Mouse (Mus musculus): Measurements from ENCODE around the gene Majin. TPM values are rescaled to one million over a fixed set of nuclear protein-coding genes. Genes with fewer than 3 reads are reported as not detected.

Majin gene
- polyA plus RNA-seq, 1 experiment from 2014 or later = not detected

GRCm38 (mm10) chr19:6260946-6261345, 76.8 kb downstream of the Majin start:
- no peak overlapping the region for H3K4me3 ChIP-seq (ENCODE audit: low read depth, low read length)
- peaks cover 58% of the 10 kb centered on the region for H3K36me3 ChIP-seq (ENCODE audit: insufficient read depth)
- H3K9me3 ChIP-seq (ENCODE audit: low read depth, low read length) = no peaks in the 10 kb centered on the region
- no peak overlapping the region for H3K27ac ChIP-seq (ENCODE audit: low read depth)
- no peaks in the 10 kb centered on the region for H3K27me3 ChIP-seq (ENCODE audit: insufficient read depth, low read length)
- ATAC-seq (ENCODE audit: insufficient read depth) = no peak
- no peaks in the 10 kb centered on the region for H3K4me1 ChIP-seq (ENCODE audit: insufficient read depth)
- DNase-seq = no peak
- peak; percentile 51 for TF ChIP-seq CTCF (IDR thresholded peaks at IDR 0.05; ENCODE audit: low read depth)
- no peak overlapping the region for H3K4me2 ChIP-seq
- WGBS = 77% methylated on average over 4 of the region's 4 CpGs
- no peak overlapping the region for H3K9ac ChIP-seq

DNA sequence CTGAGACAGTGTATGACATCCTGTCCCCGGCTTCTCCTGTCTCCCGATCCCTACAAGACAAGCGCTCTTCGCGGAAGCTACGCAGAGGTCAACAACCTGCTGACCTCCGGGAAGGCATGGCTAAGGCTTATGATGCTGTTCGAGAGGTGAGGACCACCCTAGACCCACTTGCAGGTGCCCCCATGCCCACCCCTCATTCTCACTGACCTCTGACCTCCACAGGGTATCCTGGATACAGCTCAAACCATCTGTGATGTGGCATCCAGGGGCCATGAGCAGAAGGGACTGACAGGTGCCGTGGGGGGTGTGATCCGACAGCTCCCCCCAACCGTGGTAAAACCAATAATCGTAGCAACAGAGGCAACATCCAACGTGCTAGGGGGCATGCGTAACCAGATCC, 77.2 kb downstream of the Majin start:
- H3K4me2 ChIP-seq = no peak overlapping the region
- 93% methylated on average over 14 of the region's 14 CpGs for WGBS
- no peak for ATAC-seq (ENCODE audit: insufficient read depth)
- no peak overlapping the region for H3K4me3 ChIP-seq (ENCODE audit: low read depth, low read length)
- no peak for DNase-seq
- H3K27me3 ChIP-seq (ENCODE audit: insufficient read depth, low read length) = no peaks in the 10 kb centered on the region
- H3K9ac ChIP-seq = no peak overlapping the region
- H3K4me1 ChIP-seq (ENCODE audit: insufficient read depth) = no peaks in the 10 kb centered on the region
- TF ChIP-seq CTCF (IDR thresholded peaks at IDR 0.05; ENCODE audit: low read depth) = no peak
- peaks cover 54% of the 10 kb centered on the region for H3K36me3 ChIP-seq (ENCODE audit: insufficient read depth)
- H3K9me3 ChIP-seq (ENCODE audit: low read depth, low read length) = no peaks in the 10 kb centered on the region
- H3K27ac ChIP-seq (ENCODE audit: low read depth) = no peak overlapping the region

DNA sequence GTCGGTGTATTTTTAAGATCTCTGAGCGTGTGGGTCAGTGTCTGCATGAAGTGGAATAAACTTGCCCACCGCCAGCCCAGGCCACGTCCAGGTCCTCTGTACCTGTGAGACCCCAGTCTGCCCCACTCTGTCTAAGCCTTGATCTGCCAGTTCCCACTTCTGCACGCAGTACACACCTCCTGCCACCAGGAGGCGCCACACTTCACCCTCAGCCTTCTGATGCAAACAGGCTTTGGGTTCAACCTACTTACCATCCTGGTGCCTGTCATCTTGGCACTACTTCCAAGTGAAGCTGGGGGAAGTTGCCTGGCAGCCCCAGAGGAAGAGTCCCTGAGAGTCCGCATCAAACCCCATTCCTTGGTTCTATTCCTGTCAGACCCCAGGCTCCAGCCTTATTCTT, 78.0 kb downstream of the Majin start:
- DNase-seq = peak; percentile 75
- peak; percentile 95 for TF ChIP-seq CTCF (IDR thresholded peaks at IDR 0.05; ENCODE audit: low read depth)

GRCm38 (mm10) chr19:6262839-6263433, 78.7 kb downstream of the Majin start:
- ATAC-seq (ENCODE audit: insufficient read depth) = no peak

More for the DNA sequence above, 78.0 kb downstream of the Majin start:
- H3K4me2 ChIP-seq = no peak overlapping the region
- no peak overlapping the region for H3K4me3 ChIP-seq (ENCODE audit: low read depth, low read length)
- 0 out of 2 replicates have a peak, but pooled peaks have one; percentile 25 for ATAC-seq (ENCODE audit: insufficient read depth)
- no peak overlapping the region for H3K27ac ChIP-seq (ENCODE audit: low read depth)
- no peaks in the 10 kb centered on the region for H3K27me3 ChIP-seq (ENCODE audit: insufficient read depth, low read length)
- no peaks in the 10 kb centered on the region for H3K4me1 ChIP-seq (ENCODE audit: insufficient read depth)
- H3K9me3 ChIP-seq (ENCODE audit: low read depth, low read length) = no peaks in the 10 kb centered on the region
- WGBS = 56% methylated on average over 7 of the region's 7 CpGs
- no peak overlapping the region for H3K9ac ChIP-seq
- H3K36me3 ChIP-seq (ENCODE audit: insufficient read depth) = peaks cover 45% of the 10 kb centered on the region

DNA sequence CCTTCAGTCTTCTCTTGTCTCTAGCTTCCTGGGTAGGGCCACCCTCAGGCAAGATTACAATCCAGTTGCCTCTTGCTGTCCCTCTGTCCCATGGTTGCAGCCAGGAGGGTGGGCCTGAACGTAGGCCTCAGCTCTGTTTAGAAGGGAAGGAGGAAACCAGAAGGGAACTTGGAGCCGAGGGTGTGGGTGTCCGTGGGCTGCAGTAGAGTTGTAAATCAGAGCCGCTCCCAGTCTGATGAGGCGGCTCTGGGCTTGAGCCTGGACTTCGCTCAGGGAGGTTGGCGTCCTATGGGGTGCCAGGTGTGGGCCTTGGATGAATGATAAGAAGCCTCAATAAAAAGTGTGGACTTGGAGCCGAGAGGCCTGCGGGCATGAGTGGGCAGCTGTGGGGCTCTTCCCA, 80.0 kb downstream of the Majin start:
- H3K4me3 ChIP-seq (ENCODE audit: low read depth, low read length) = no peak overlapping the region
- H3K4me2 ChIP-seq = no peak overlapping the region
- no peaks in the 10 kb centered on the region for H3K4me1 ChIP-seq (ENCODE audit: insufficient read depth)
- no peak overlapping the region for H3K9ac ChIP-seq
- H3K36me3 ChIP-seq (ENCODE audit: insufficient read depth) = peaks cover 25% of the 10 kb centered on the region
- DNase-seq (no peak), ATAC-seq (ENCODE audit: insufficient read depth) (no peak)
- no peaks in the 10 kb centered on the region for H3K27me3 ChIP-seq (ENCODE audit: insufficient read depth, low read length)
- no peak for TF ChIP-seq CTCF (IDR thresholded peaks at IDR 0.05; ENCODE audit: low read depth)
- H3K27ac ChIP-seq (ENCODE audit: low read depth) = no peak overlapping the region
- H3K9me3 ChIP-seq (ENCODE audit: low read depth, low read length) = no peaks in the 10 kb centered on the region
- 69% methylated on average over 9 of the region's 9 CpGs for WGBS

More at GRCm38 (mm10) chr19:6262839-6263433, 78.7 kb downstream of the Majin start:
- no peaks in the 10 kb centered on the region for H3K4me1 ChIP-seq (ENCODE audit: insufficient read depth)
- H3K4me3 ChIP-seq (ENCODE audit: low read depth, low read length) = no peak overlapping the region
- H3K4me2 ChIP-seq = no peak overlapping the region
- H3K27me3 ChIP-seq (ENCODE audit: insufficient read depth, low read length) = no peaks in the 10 kb centered on the region
- peaks cover 38% of the 10 kb centered on the region for H3K36me3 ChIP-seq (ENCODE audit: insufficient read depth)
- no peak for DNase-seq
- no peak for TF ChIP-seq CTCF (IDR thresholded peaks at IDR 0.05; ENCODE audit: low read depth)
- no peak overlapping the region for H3K27ac ChIP-seq (ENCODE audit: low read depth)
- WGBS = 77% methylated on average over 8 of the region's 8 CpGs
- H3K9me3 ChIP-seq (ENCODE audit: low read depth, low read length) = no peaks in the 10 kb centered on the region
- no peak overlapping the region for H3K9ac ChIP-seq

DNA sequence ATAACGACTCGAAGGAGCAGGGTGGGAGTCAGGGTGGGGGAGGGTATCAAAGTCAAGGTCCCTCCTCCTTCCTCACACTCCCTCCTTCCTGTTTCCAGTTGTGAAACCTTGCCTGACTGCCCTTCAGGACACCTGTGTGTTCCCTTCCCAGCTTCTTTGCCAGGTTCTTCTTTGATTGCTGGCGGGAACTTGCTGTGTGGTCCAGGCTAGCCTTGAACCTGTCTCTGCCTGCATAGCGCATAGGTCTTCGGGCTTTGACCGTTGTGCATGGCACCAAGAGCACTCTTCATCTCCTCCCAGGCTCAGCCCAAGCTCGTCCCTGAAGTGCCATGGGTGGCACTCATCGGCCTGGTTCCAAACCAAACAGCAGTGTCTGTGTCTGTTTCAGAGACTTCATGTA, 80.8 kb downstream of the Majin start:
- Histone ChIP-seq H3K27me3 (ENCODE audit: insufficient read depth, low read length) (no peaks in the 10 kb centered on the region), H3K9me3 (ENCODE audit: low read depth, low read length) (no peaks in the 10 kb centered on the region), H3K4me2 (no peak overlapping the region), H3K4me3 (ENCODE audit: low read depth, low read length) (no peak overlapping the region), H3K4me1 (ENCODE audit: insufficient read depth) (no peaks in the 10 kb centered on the region), H3K9ac (no peak overlapping the region), H3K27ac (ENCODE audit: low read depth) (no peak overlapping the region), H3K36me3 (ENCODE audit: insufficient read depth) (peaks cover 22% of the 10 kb centered on the region)
- ATAC-seq (ENCODE audit: insufficient read depth) (no peak), DNase-seq (no peak)
- WGBS = 72% methylated on average over 8 of the region's 8 CpGs
- TF ChIP-seq CTCF (IDR thresholded peaks at IDR 0.05; ENCODE audit: low read depth) = no peak

DNA sequence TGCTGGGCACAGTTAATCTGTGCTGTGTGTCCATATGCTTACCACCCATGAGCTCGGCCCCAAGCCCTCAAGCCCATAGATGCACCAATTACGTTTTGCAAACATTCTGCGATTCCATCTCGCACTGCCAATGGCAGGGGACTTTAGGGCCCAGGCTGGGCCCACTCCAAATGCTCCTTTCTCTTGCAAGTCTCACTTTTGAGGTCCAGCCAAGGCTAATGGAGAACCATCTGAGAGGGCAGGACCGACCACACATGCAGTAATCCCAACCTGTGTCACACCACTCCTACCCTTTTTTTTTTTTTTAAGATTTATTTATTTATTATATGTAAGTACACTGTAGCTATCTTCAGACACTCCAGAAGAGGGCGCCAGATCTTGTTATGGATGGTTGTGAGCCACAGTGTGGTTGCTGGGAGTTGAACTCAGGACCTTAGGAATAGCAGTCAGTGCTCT, 81.6 kb downstream of the Majin start:
- Histone ChIP-seq H3K4me1 (ENCODE audit: insufficient read depth) (no peaks in the 10 kb centered on the region), H3K27ac (ENCODE audit: low read depth) (no peak overlapping the region), H3K27me3 (ENCODE audit: insufficient read depth, low read length) (no peaks in the 10 kb centered on the region), H3K4me3 (ENCODE audit: low read depth, low read length) (no peak overlapping the region), H3K36me3 (ENCODE audit: insufficient read depth) (peaks cover 14% of the 10 kb centered on the region), H3K9ac (no peak overlapping the region), H3K9me3 (ENCODE audit: low read depth, low read length) (no peaks in the 10 kb centered on the region), H3K4me2 (no peak overlapping the region)
- DNase-seq = no peak
- 57% methylated on average over 6 of the region's 6 CpGs for WGBS
- peak; percentile 34 for TF ChIP-seq CTCF (IDR thresholded peaks at IDR 0.05; ENCODE audit: low read depth)
- no peak for ATAC-seq (ENCODE audit: insufficient read depth)
